Mouse (Mus musculus) liver, postnatal 0 days (tissue): ENCODE measurements around the gene AU022751. TPM values are rescaled to one million over a fixed set of nuclear protein-coding genes. Genes with fewer than 3 reads are reported as not detected.
"Not testable (repeated sequence)": the region's sequence is repeated elsewhere in the genome, so short reads cannot be mapped to it uniquely, and the experiment has no call there.

ENCODE experiments used
- ATAC-seq: fragments of 200-750 bp; cut with Nextera tagmentation; 2 replicates; pipeline ENCODE4 v1.8.0; 2017; ENCODE audit warnings: mild to moderate bottlenecking, moderate library complexity
- DNase-seq: peaks from one replicate; pipeline ENCODE4 v3.0.0-alpha.2; 2016
- H3K27ac ChIP-seq: fragments of 300-500 bp; sonication (generic); 2 replicates; pipeline ENCODE4 v1.5.1; 2014; ENCODE audit warnings: antibody characterized with exemption, moderate library complexity, mild to moderate bottlenecking, low read depth
- H3K27me3 ChIP-seq: fragments of 300-500 bp; sonication (generic); 2 replicates; pipeline ENCODE4 v1.6.1; 2014; ENCODE audit warnings: low read length, control low read depth, mixed read lengths; ENCODE audit not compliant: insufficient read depth
- H3K36me3 ChIP-seq: fragments of 300-500 bp; sonication (generic); replicated peaks from 2 replicates; pipeline ENCODE4 v1.6.1; 2014; ENCODE audit warnings: mild to moderate bottlenecking, control low read depth, low read length, moderate library complexity, mixed read lengths; ENCODE audit not compliant: insufficient read depth
- H3K4me1 ChIP-seq: fragments of 300-500 bp; sonication (generic); 2 replicates; pipeline ENCODE4 v1.6.1; 2014; ENCODE audit warnings: antibody characterized with exemption, mild to moderate bottlenecking, control low read depth; ENCODE audit not compliant: insufficient read depth
- H3K4me2 ChIP-seq: fragments of 300-500 bp; sonication (generic); 2 replicates; pipeline ENCODE4 v1.6.1; 2014; ENCODE audit warnings: low read depth, mild to moderate bottlenecking, low read length, moderate library complexity, mixed read lengths
- H3K4me3 ChIP-seq: fragments of 300-500 bp; sonication (generic); 2 replicates; pipeline ENCODE4 v1.5.1; 2014; ENCODE audit warnings: low read depth, low read length
- H3K9ac ChIP-seq: fragments of 300-500 bp; sonication (generic); replicated peaks from 2 replicates; pipeline ENCODE4 v1.6.1; 2014; ENCODE audit warnings: mild to moderate bottlenecking, moderate library complexity
- H3K9me3 ChIP-seq: fragments of 300-500 bp; sonication (generic); 2 replicates; pipeline ENCODE4 v1.6.1; 2016; ENCODE audit warnings: mild to moderate bottlenecking, control low read depth, low read length, mixed read lengths
- CTCF ChIP-seq: sonication (generic); IDR thresholded peaks from 2 replicates; pipeline ENCODE4 v1.5.1; 2016; ENCODE audit warnings: antibody characterized with exemption, low read depth
- EP300 ChIP-seq: IDR thresholded peaks from 2 replicates; pipeline ENCODE4 v1.6.1; 2016; ENCODE audit warnings: antibody characterized with exemption, low read depth, mild to moderate bottlenecking
- WGBS: fragments of 180-500 bp; shearing (Covaris S2); extraction: QIAGEN DNeasy Blood & Tissue Kit; methylation state at CpG from one replicate; pipeline ENCODE4 v1.1.7; 2014; ENCODE audit not compliant: insufficient replicate concordance; 5-methylcytosine and 5-hydroxymethylcytosine counted together
- polyA plus RNA-seq: library from polyadenylated mRNA; unstranded; fragments of >200 nt; fragmentation: Nextera tagmentation; extraction: Ambion mirVana; gene quantifications from 2 replicates; pipeline ENCODE4 v1.2.1, GENCODE M21; 2015

The AU022751 gene
- not detected in 2 replicates for polyA plus RNA-seq

GRCm38 (mm10) chrX:6082954-6083680 lies at the start of gene AU022751:
Gene AU022751 (minus strand): TSS chrX:6083419.
- no peak within 1 kb of the TSS for H3K4me2 ChIP-seq
- TF ChIP-seq CTCF, result no peak
- no peak for TF ChIP-seq EP300
- H3K27ac ChIP-seq, result no peak within 1 kb of the TSS
- no peaks in the 10 kb centered on the region for H3K9me3 ChIP-seq
- no peak within 1 kb of the TSS for H3K9ac ChIP-seq
- DNase-seq (no peak), ATAC-seq (no peak)
- H3K27me3 ChIP-seq, result no peaks in the 10 kb centered on the region
- no peaks in the 10 kb centered on the region for H3K4me1 ChIP-seq
- H3K4me3 ChIP-seq, result no peak within 1 kb of the TSS
- H3K36me3 ChIP-seq, result no peaks in the 10 kb centered on the region
- 85% methylated on average over 37 of the region's 39 CpGs for WGBS

GRCm38 (mm10) chrX:6091996-6092757 lies 9.0 kb upstream of the AU022751 start:
- Histone ChIP-seq H3K36me3 (no peaks in the 10 kb centered on the region), H3K4me2 (no peak overlapping the region), H3K4me1 (no peaks in the 10 kb centered on the region), H3K27ac (no peak overlapping the region), H3K9me3 (no peaks in the 10 kb centered on the region), H3K4me3 (no peak overlapping the region), H3K9ac (no peak overlapping the region), H3K27me3 (0 out of 2 replicates have a peak, but pooled peaks cover 8% of the 10 kb centered on the region)
- DNase-seq (no peak), ATAC-seq (no peak)
- WGBS, result 12% methylated on average over 30 of the region's 30 CpGs
- TF ChIP-seq CTCF (no peak), EP300 (no peak)

DNA sequence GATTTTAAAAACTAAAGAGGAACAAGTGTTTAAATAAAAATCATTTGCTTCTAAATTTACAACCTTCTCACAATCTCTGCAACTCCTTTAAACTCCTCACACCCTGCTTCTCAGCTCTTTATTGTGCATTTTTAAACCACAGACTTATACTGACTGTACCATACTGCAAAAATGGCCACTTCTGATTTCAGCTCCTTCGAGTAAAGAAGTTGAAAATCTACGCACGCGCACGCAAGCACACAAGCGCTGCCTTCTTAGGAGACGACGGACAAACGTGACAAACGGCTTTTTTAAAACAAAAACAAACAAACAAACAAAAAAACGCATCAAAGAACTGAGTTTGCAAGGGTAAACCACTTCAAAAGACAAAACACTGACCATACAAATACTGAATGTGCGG lies 8.3 kb upstream of the AU022751 start:
- ATAC-seq, result no peak
- Histone ChIP-seq H3K4me2 (no peak overlapping the region), H3K36me3 (no peaks in the 10 kb centered on the region), H3K4me1 (no peaks in the 10 kb centered on the region), H3K9me3 (no peaks in the 10 kb centered on the region), H3K9ac (no peak overlapping the region), H3K27me3 (0 out of 2 replicates have a peak, but pooled peaks cover 8% of the 10 kb centered on the region), H3K27ac (no peak overlapping the region), H3K4me3 (no peak overlapping the region)
- TF ChIP-seq CTCF (no peak), EP300 (no peak)
- DNase-seq, result no peak
- 28% methylated on average over 12 of the region's 12 CpGs for WGBS

- Histone ChIP-seq H3K27me3 (no peaks in the 10 kb centered on the region), H3K36me3 (no peaks in the 10 kb centered on the region), H3K27ac (no peak overlapping the region), H3K9ac (no peak overlapping the region), H3K4me2 (no peak overlapping the region), H3K4me1 (no peaks in the 10 kb centered on the region), H3K4me3 (no peak overlapping the region), H3K9me3 (no peaks in the 10 kb centered on the region)
- ATAC-seq, result no peak
- WGBS, result 53% methylated on average over 1 of the region's 1 CpGs
- TF ChIP-seq CTCF, result no peak
- no peak for TF ChIP-seq EP300
- DNase-seq, result no peak
Observed at GRCm38 (mm10) chrX:6061563-6061962, 21.7 kb downstream of the AU022751 start.

DNA sequence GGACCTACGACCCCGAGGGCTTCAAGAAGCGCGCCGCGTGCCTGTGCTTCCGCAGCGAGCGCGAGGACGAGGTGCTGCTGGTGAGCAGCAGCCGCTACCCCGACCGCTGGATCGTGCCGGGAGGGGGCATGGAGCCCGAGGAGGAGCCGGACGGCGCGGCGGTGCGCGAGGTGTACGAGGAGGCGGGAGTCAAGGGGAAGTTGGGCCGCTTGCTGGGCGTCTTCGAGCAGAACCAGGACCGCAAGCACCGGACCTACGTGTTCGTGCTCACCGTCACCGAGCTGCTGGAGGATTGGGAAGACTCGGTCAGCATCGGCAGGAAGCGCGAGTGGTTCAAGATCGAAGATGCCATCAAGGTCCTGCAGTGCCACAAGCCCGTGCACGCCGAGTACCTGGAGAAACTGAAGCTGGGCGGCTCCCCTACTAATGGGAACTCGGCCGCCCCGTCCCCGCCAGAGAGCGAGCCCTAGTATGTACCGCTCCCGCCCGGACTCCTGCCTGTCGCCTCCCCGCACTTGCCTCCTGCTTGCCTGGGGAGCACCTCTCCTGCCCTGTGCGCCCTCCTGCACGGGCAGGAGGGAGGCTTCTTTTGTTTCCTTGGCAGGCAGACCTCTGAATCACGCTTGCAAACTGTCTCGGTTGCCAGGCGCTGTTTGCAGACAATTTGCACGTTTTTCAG lies 35.1 kb downstream of the AU022751 start:
- not testable (repeated sequence) for ATAC-seq, H3K4me3 ChIP-seq, H3K4me2 ChIP-seq, DNase-seq, H3K27ac ChIP-seq, H3K9ac ChIP-seq, H3K4me1 ChIP-seq, H3K9me3 ChIP-seq, H3K36me3 ChIP-seq, H3K27me3 ChIP-seq
- WGBS, result 13% methylated on average over 9 of the region's 60 CpGs

GRCm38 (mm10) chrX:6047066-6047935 lies 35.9 kb downstream of the AU022751 start, which contains the start of gene Nudt11:
Gene Nudt11 (plus strand): TSS chrX:6047453.
- H3K4me3 ChIP-seq, DNase-seq, H3K9ac ChIP-seq, H3K9me3 ChIP-seq, H3K4me2 ChIP-seq, H3K27ac ChIP-seq, H3K36me3 ChIP-seq, H3K4me1 ChIP-seq, H3K27me3 ChIP-seq: not testable (repeated sequence)
- ATAC-seq, result peak; percentile 49; the same call in 1 of the 2 replicates
- WGBS, result no CpG with 5 or more reads among the region's 121 CpGs
